ENCODE assay signal across 26 mouse cellular contexts in genomic region chr1:47306961-47307360, GRCm38 (mm10).
"Had no signal": no experiment of that assay in that cellular context is flagged by ENCODE, and none has a peak within 500 bp of the region (broad histone marks: within the 10 kb centered on the region; RNA-seq: fewer than 3 reads in every experiment).

No protein-coding gene starts in this region.

- H3K4me1 ChIP-seq: heart, embryonic 13.5 days; heart, embryonic 15.5 days; hindbrain, embryonic 13.5 days; hindbrain, embryonic 15.5 days; limb, embryonic 13.5 days; limb, embryonic 15.5 days; liver, embryonic 13.5 days; liver, embryonic 15.5 days had no signal

- H3K9ac ChIP-seq: heart, embryonic 13.5 days; heart, embryonic 15.5 days; hindbrain, embryonic 13.5 days; hindbrain, embryonic 15.5 days; limb, embryonic 13.5 days; limb, embryonic 15.5 days; liver, embryonic 13.5 days; liver, embryonic 15.5 days had no signal

- H3K36me3 ChIP-seq: heart, embryonic 13.5 days; heart, embryonic 15.5 days; hindbrain, embryonic 13.5 days; hindbrain, embryonic 15.5 days; limb, embryonic 13.5 days; limb, embryonic 15.5 days; liver, embryonic 13.5 days; liver, embryonic 15.5 days had no signal

- H3K4me2 ChIP-seq: heart, embryonic 11.5 days; heart, embryonic 13.5 days; heart, embryonic 15.5 days; hindbrain, embryonic 13.5 days; hindbrain, embryonic 15.5 days; limb, embryonic 13.5 days; limb, embryonic 15.5 days; liver, embryonic 13.5 days; liver, embryonic 15.5 days had no signal

- H3K9me3 ChIP-seq: heart, embryonic 13.5 days; heart, embryonic 15.5 days; hindbrain, embryonic 13.5 days; hindbrain, embryonic 15.5 days; limb, embryonic 13.5 days; limb, embryonic 15.5 days; liver, embryonic 13.5 days; liver, embryonic 15.5 days had no signal

- ATAC-seq: hindbrain, postnatal 0 days; intestine, postnatal 0 days had no signal

- H3K4me3 ChIP-seq: heart, adult 2 months; heart, embryonic 13.5 days; heart, embryonic 15.5 days; hindbrain, embryonic 13.5 days; hindbrain, embryonic 15.5 days; layer of hippocampus, adult 2 months; limb, embryonic 13.5 days; limb, embryonic 15.5 days; liver, embryonic 13.5 days; liver, embryonic 15.5 days had no signal

- H3K27ac ChIP-seq: heart, adult 2 months; heart, embryonic 13.5 days; heart, embryonic 15.5 days; hindbrain, embryonic 13.5 days; hindbrain, embryonic 15.5 days; hindbrain, postnatal 0 days; layer of hippocampus, adult 2 months; limb, embryonic 13.5 days; limb, embryonic 15.5 days; liver, embryonic 13.5 days; liver, embryonic 15.5 days had no signal

- H3K27me3 ChIP-seq: heart, embryonic 13.5 days; heart, embryonic 15.5 days; hindbrain, embryonic 13.5 days; hindbrain, embryonic 15.5 days; limb, embryonic 13.5 days; limb, embryonic 15.5 days; liver, embryonic 13.5 days; liver, embryonic 15.5 days had no signal

- DNase-seq: gastrocnemius, postnatal 14 days; gastrocnemius, postnatal 36 days; heart, adult 11 months; heart, adult 2 months; heart, postnatal 14 days; heart, postnatal 36 days; kidney, adult 18-20 months; kidney, adult 8-10 months; kidney, postnatal 10 days; kidney, postnatal 25 days; kidney, postnatal 4 days; layer of hippocampus, adult 9-11 months; layer of hippocampus, postnatal 36 days; left cerebral cortex, postnatal 4 days; liver, embryonic 13.5 days had no signal
